Mouse (Mus musculus) E14TG2a.4 (cell line): ENCODE data around the gene Gpkow.
A peak's percentile ranks its signal among the peaks of the same experiment; 100 is the strongest.

Experiments used
- H3K27me3 ChIP-seq: 2 replicates; pipeline ENCODE4 v1.6.1; 2014; ENCODE audit warnings: low read length, control low read depth; ENCODE audit not compliant: insufficient read depth
- H3K36me3 ChIP-seq: 2 replicates; pipeline ENCODE4 v1.6.1; 2014; ENCODE audit warnings: low read length, control low read depth; ENCODE audit not compliant: insufficient read depth
- H3K4me1 ChIP-seq: replicated peaks from 2 replicates; pipeline ENCODE4 v1.6.1; 2014; ENCODE audit warnings: low read depth, low read length, control low read depth
- H3K4me3 ChIP-seq: replicated peaks from 2 replicates; pipeline ENCODE4 v1.5.1; 2014; ENCODE audit warnings: mild to moderate bottlenecking, low read length
- H3K9me3 ChIP-seq: 2 replicates; pipeline ENCODE4 v1.6.1; 2014; ENCODE audit warnings: low read length, control low read depth
- CTCF ChIP-seq: conservative IDR thresholded peaks from 2 replicates; pipeline ENCODE4 v1.5.1; 2014; ENCODE audit warnings: low read length
- NANOG ChIP-seq: IDR thresholded peaks from 2 replicates; pipeline ENCODE4 v1.6.1; 2014; ENCODE audit warnings: borderline replicate concordance, low read length, mixed read lengths
- POU5F1 ChIP-seq: IDR thresholded peaks from 2 replicates; pipeline ENCODE4 v1.6.1; 2014; ENCODE audit warnings: low read length, borderline replicate concordance

Gene Gpkow

GRCm38 (mm10) chrX:7665739-7666502 lies 31.0 kb upstream of the Gpkow start:
- Histone ChIP-seq H3K9me3 (no peaks in the 10 kb centered on the region), H3K4me1 (peaks cover 44% of the 10 kb centered on the region), H3K27me3 (no peaks in the 10 kb centered on the region), H3K4me3 (0 out of 2 replicates have a peak overlapping the region, but pooled peaks have one; percentile 3), H3K36me3 (peaks cover 28% of the 10 kb centered on the region)
- no peak for TF ChIP-seq CTCF
- TF ChIP-seq POU5F1, result no peak
- TF ChIP-seq NANOG, result no peak

- Histone ChIP-seq H3K36me3 (peaks cover 25% of the 10 kb centered on the region), H3K4me3 (peak overlapping the region; percentile 86), H3K4me1 (peaks cover 67% of the 10 kb centered on the region), H3K27me3 (no peaks in the 10 kb centered on the region), H3K9me3 (no peaks in the 10 kb centered on the region)
- TF ChIP-seq POU5F1 (no peak), CTCF (no peak), NANOG (no peak)
Observed at GRCm38 (mm10) chrX:7670390-7670881, 26.5 kb upstream of the Gpkow start.

DNA sequence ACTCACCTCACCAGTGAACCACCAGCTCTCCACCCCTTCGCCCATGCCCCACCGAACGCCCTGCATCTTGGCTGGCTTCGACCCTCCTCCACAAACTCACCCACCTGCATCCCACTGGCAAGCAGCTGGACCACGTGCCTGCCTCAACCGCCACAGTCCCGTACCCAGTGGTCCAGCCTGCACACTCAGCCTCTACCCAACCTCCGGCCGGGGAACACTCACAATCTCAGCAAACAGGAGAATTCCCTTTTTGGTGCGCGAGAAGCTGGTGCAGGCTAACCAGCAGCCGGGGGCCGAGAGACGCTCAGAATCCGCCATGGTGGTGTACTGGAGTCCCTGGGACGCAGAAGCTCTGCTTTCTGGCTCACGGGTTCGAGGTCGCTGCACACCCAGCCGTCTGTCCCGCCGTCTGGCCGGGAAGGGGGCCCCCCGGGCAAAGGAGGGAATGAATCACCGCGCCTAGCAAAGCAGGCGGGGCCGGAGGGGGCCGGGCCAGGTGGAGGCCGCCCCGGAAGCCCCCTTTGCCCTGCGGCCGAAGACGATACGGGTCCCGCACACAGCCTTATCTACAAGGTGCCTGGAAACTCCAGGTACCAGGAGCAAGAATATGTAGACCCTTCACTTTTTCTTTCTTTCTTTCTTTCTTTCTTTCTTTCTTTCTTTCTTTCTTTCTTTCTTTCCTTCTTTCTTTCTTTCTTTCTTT lies 25.9 kb upstream of the Gpkow start, which contains the start of gene Plp2:
Plp2 (minus strand) TSS at position 470 of the 703 bp plus-strand sequence.
- Histone ChIP-seq H3K9me3 (no peaks in the 10 kb centered on the region), H3K27me3 (no peaks in the 10 kb centered on the region), H3K4me1 (peaks cover 67% of the 10 kb centered on the region), H3K36me3 (peaks cover 25% of the 10 kb centered on the region), H3K4me3 (peak within 1 kb of the TSS; percentile 86)
- no peak for TF ChIP-seq POU5F1
- no peak for TF ChIP-seq CTCF
- TF ChIP-seq NANOG, result no peak

DNA sequence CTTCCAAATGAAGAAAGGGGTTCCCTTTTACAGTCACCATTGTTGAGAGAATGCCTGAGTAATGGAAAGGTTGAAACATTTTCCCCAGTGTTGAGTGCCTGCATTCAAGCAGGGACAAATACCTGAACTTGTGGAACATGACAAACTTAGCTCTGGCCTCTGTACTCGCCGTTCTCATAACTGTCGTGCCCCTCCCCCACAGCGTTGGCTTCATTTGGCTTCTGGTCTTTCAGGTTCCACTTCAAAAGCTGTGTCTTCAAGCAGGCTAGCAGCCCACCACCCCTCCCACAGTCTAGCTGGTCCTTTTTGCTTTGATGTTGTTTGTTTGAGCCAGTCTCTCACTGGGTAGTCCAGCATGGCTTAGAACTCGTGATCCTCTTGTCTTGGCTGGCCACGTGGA lies 24.2 kb upstream of the Gpkow start:
- TF ChIP-seq POU5F1, result no peak
- TF ChIP-seq CTCF, result no peak
- TF ChIP-seq NANOG, result no peak
- H3K9me3 ChIP-seq, result no peaks in the 10 kb centered on the region
- H3K27me3 ChIP-seq, result no peaks in the 10 kb centered on the region
- peaks cover 14% of the 10 kb centered on the region for H3K36me3 ChIP-seq
- peaks cover 51% of the 10 kb centered on the region for H3K4me1 ChIP-seq
- no peak overlapping the region for H3K4me3 ChIP-seq

DNA sequence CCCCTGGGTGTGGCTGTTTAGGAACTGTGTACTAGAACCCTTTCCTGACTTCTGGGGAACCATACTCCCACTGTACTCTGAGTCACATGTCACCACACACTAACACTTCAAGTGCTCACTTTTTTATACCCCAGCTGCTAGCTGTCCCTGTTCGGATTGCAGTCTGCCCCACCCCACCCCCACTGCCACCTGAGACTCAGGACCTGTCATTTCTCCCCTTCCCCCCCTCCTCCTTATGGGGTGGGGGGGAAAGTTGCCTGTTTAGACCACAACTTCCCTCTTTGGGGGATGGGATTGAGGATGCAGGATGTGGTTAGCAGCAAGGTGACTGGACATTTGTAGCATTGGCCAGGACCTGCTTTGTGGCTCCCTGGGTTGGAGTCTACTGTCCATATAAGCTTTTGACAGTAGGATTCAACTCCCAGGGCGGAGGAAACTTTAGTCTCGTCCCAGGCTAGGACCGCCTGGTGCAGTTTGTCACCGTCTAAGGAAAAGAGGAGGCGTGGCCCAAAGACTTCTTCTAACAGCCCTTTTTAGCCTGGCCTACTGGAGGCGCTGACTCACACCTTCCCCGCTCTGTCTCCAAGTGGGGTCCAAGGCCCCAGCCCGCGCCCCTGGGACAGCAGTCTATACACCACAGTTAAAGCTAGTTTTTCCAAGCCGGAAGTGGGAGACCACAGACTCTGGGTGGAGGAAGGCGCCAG lies 23.2 kb upstream of the Gpkow start:
- H3K4me1 ChIP-seq, result peaks cover 46% of the 10 kb centered on the region
- TF ChIP-seq NANOG (no peak), CTCF (no peak)
- no peaks in the 10 kb centered on the region for H3K9me3 ChIP-seq
- no peaks in the 10 kb centered on the region for H3K27me3 ChIP-seq
- H3K36me3 ChIP-seq, result peaks cover 8% of the 10 kb centered on the region
- peak overlapping the region; percentile 75 for H3K4me3 ChIP-seq

DNA sequence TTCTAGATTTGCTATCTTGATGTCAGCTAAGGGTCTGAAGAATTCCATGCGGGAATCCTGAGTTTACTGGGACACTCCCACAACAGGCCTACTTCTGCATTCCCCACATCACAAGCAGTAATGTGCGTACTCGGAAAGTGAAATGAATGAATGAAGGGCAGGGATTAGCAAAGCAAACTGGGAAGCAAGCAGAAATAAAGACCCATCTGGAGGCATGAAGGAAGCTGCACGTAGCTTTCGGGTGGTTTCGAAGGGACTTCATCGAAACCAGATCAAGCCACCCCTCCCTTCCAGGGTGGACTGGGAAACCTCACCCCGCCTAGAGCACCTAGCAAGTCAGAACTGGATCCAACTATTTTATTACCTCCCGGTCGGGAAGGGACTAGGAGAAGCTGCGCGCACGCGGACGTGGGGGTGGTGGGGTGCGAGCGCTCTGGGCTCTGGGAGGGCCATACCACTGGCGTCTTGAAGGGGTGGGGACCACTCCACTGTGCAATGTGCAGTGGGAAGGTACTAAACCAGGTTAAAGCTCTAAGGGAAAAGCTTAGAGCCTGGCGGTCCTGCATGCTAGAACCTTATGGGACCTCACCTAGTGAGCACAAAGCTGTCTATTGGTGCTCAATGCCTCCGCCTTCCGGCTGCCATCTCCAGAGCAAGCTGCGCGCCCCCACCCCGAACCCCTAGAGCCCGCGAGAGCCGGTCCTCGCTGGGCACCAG lies 22.5 kb upstream of the Gpkow start:
- H3K27me3 ChIP-seq, result no peaks in the 10 kb centered on the region
- H3K4me3 ChIP-seq, result peak overlapping the region; percentile 75
- TF ChIP-seq POU5F1 (no peak), NANOG (no peak), CTCF (no peak)

GRCm38 (mm10) chrX:7675001-7675380 lies 21.9 kb upstream of the Gpkow start:
- Histone ChIP-seq H3K36me3 (no peaks in the 10 kb centered on the region), H3K27me3 (no peaks in the 10 kb centered on the region), H3K9me3 (no peaks in the 10 kb centered on the region), H3K4me1 (peaks cover 44% of the 10 kb centered on the region), H3K4me3 (peak overlapping the region; percentile 75)
- TF ChIP-seq NANOG (no peak), CTCF (no peak), POU5F1 (no peak)

More for the DNA sequence above, 22.5 kb upstream of the Gpkow start:
- Histone ChIP-seq H3K4me1 (peaks cover 42% of the 10 kb centered on the region), H3K9me3 (no peaks in the 10 kb centered on the region), H3K36me3 (peaks cover 1% of the 10 kb centered on the region)

DNA sequence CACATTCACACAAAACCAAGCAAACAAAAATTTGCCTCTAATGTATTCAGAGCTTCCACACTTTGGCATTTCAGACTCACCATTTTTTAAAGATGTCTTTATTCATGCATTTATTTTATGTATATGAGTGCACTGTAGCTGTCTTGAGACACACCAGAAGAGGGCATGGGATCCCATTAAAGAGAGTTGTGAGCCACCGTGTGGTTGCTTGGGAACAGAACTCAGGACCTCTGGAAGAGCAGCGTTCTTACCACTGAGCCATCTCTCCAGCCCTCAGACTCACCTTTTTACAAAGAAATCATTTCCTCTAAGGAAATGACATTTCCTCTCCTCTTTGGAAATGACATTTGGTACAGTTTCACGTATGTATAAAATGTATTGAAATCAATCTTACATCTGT lies 17.9 kb upstream of the Gpkow start:
- Histone ChIP-seq H3K36me3 (no peaks in the 10 kb centered on the region), H3K27me3 (no peaks in the 10 kb centered on the region; the same call in 1 of the 2 replicates), H3K4me1 (peaks cover 24% of the 10 kb centered on the region), H3K4me3 (no peak overlapping the region), H3K9me3 (no peaks in the 10 kb centered on the region)
- no peak for TF ChIP-seq NANOG
- no peak for TF ChIP-seq POU5F1
- TF ChIP-seq CTCF, result no peak
